In the genomic region with DNA sequence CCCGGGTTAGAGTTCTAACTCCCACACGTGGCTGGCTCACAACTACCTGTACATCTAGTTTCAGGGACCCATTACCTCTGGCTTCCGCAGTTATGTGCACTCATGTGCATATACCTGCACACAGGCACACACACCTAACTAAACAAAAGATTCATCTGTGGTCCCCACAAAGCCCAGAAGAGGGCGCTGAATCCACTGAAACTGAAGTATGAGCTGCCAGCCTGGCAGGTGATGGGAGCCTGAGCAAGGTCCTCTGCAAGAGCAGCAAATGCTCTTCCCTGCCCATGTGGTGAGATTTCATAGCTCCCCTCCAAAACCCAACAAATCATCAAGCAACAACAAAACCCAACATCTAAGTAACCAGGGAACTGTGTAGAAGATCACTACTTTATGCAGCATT, we compare ENCODE assay signal across 8 mouse cellular contexts.
DNase-seq lines count a peak whose midpoint lies in the region; TF ChIP-seq lines count a peak whose summit lies in the region.

No protein-coding gene starts in this region.

- peak; percentile 16; the same call in 1 of the 2 replicates for TF ChIP-seq CTCF in lung, adult 2 months (IDR thresholded peaks at IDR 0.05; ENCODE audit: insufficient read depth, low read length)

- H3K36me3 ChIP-seq in splenic B cell, adult 2 months (ENCODE audit: control insufficient read depth, insufficient read depth, low read length, poor library complexity, severe bottlenecking) = no peaks in the 10 kb centered on the region; the same call in none of the 2 replicates

- 79% methylated on average over 4 of the region's 4 CpGs for WGBS in lung, adult 2 months

- TF ChIP-seq POLR2A in lung, adult 2 months (IDR thresholded peaks at IDR 0.05; ENCODE audit: borderline replicate concordance, extremely low read depth, low read depth, low read length) = no peak

- peak; percentile 12 for DNase-seq in adrenal gland, postnatal 14 days
- DNase-seq in adrenal gland, adult 18-20 months (ENCODE audit: low spot score in 2 of 2) = no peak
- no peak for DNase-seq in lung, adult 2 months
- DNase-seq in lung, postnatal 10 days = no peak
- peak; percentile 40 to 56 for DNase-seq in cerebellum, postnatal 25 days
- peak; percentile 38 for DNase-seq in splenic B cell, adult 2 months (ENCODE audit: low read depth, low spot score)
- DNase-seq in urinary bladder, adult 2 months (ENCODE audit: low spot score) = no peak
- no peak for DNase-seq in gastrocnemius, adult 18-20 months (ENCODE audit: low spot score)

- H3K4me1 ChIP-seq in lung, adult 2 months (ENCODE audit: control insufficient read depth, insufficient read depth, low read length) = no peaks in the 10 kb centered on the region

- no peaks in the 10 kb centered on the region for H3K27me3 ChIP-seq in splenic B cell, adult 2 months (ENCODE audit: control insufficient read depth, insufficient read depth, low read length, poor library complexity, severe bottlenecking)

- H3K4me3 ChIP-seq in lung, adult 2 months (replicated peaks; ENCODE audit: extremely low read depth, low read depth, low read length) = no peak overlapping the region

Comparison
In these comparisons a context has a peak if more than half of its experiments do, and no peak if none do; other contexts are left out.
1. DNase-seq: peak in adrenal gland, postnatal 14 days (single experiment), cerebellum, postnatal 25 days (2 of 2) and splenic B cell, adult 2 months (single experiment); none in adrenal gland, adult 18-20 months (0 of 2), lung, adult 2 months (single experiment), lung, postnatal 10 days (single experiment), urinary bladder, adult 2 months (single experiment) and gastrocnemius, adult 18-20 months (single experiment).